Mouse (Mus musculus): Measurements from ENCODE around the gene Ak5.
A peak's percentile ranks its signal among the peaks of the same experiment; 100 is the strongest.
"Not testable (repeated sequence)": the region's sequence is repeated elsewhere in the genome, so short reads cannot be mapped to it uniquely, and the experiment has no call there.

Ak5 gene

DNA sequence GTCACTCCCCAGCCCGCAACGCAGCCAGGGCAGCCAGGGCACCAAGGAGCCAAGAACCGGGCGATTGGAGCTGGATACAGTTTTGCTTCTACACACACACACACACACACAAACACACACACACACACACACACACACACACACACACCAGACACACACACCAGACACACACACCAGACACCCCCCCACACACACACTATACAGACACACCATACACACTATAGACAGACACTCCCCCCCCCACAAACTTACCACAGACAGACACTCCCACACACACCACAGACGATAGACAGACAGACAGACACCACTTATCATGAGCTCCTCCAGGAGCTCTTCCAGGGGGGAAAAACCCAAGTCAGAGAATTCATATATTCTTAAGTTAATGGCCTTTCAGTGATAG lies at the start of gene Ak5:
Gene Ak5 (minus strand): TSS at position 122 of the 400 bp plus-strand sequence.
- DNase-seq (ENCODE audit: inconsistent ontology term), result peak; percentile 26

DNA sequence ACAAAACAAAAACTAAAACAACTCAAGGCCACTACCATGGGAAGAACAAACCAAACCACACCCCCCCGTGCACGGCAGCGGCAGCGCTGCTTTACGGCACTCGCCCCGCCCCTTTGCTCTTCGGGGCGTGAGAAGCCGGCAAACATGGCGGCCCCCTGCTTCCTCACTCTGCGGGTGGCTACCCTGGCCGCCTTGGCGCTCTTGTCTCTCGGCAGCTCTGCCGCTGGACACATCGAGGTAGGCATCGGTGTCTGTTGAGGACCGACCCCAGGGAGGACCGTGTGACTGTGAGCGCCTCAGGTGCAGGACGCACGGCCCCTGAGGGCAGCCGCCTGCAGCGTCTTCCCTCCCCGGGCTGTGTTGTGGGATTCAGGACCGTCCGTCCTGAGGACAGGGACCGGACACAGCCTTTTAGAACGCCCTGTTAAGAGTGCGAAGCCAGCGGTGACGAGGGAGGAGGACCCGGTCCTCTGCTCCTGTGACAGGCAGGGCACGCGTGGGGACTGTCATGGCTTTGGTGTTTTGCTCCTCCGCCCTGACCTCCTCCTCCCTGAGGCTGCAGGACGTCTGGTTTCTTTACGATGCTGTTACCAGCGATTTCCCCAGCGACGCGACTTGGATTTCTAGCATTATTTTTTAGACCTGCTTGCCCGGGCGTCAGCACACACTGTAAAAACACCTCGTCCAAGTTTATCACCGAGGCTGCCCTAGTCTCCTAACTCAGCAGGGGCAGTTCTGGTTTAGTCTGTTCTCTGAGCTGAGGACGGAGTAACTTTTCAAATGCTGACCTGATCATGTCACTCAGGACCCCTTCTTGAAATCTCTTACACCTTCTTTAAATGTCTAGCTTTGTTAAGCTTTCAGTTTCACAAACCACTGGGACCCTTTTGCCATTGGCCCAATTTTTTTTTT lies 46.1 kb upstream of the Ak5 start, which contains the start of gene Pigk:
Gene Pigk (plus strand): TSS at position 110 of the 912 bp plus-strand sequence.
- peak; percentile 92 for DNase-seq (ENCODE audit: inconsistent ontology term)

DNA sequence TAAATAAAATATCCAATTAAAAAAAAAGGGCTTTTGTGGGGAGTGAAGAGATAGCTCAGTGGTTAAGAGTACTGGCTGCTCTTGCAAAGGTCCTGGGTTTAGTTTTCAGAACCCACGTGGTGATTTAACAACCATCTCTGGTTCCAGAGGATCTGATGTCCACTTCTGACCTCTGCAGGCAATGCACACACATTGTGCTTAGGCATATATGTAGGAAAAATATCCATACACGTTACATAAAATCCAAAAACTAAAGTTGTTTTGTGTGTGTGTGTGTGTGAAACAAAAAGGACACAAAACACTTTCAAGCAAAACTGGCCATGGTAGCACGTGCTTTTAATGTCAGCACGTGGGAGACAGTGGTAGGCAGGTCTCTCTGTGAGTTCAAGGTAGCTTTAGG lies 44.8 kb upstream of the Ak5 start:
- DNase-seq (ENCODE audit: inconsistent ontology term), result no peak

DNA sequence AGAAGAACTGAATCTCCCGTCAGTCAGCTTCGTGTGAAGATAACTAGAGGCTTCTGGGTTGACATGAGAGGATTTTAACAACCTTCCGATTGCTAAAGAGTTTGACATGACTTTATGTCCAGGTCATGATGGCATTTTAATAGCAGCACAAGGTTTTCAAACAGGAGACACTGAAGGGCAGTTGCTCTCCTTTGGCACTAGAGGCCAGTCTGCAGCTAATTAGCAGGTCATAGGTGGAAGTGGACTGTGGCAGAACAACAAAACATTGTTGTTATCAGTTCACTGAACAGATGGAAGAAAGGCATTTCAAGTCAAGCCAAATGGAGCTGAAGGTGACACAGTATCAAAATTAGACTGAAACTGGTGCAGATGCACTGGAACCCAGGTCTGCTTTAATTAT lies 41.8 kb upstream of the Ak5 start:
- DNase-seq (ENCODE audit: inconsistent ontology term), result no peak

DNA sequence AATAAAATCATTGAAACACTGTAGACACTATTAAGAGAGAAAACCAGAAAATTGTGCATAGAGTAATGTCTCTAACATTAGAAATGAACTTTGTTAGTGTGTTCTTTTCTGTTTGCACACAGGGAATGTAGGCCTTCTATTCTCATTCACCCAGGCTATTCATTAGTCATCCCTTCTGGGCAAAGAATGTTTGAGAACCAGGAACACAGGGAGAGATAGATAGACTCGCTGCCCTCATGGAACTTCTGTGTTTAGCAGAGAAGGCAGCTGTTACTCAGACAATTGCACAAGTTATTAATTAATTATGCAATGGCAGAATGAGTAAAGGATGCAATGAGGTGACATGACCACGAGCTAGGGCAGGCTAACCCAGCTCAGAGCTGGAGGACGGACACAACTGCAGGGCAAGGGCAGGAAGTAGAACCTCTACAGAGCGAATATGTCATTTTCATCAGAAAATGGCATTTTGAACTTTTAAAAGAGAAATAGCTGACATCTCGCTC lies 39.2 kb upstream of the Ak5 start:
- peak; percentile 93 for DNase-seq (ENCODE audit: inconsistent ontology term)

DNA sequence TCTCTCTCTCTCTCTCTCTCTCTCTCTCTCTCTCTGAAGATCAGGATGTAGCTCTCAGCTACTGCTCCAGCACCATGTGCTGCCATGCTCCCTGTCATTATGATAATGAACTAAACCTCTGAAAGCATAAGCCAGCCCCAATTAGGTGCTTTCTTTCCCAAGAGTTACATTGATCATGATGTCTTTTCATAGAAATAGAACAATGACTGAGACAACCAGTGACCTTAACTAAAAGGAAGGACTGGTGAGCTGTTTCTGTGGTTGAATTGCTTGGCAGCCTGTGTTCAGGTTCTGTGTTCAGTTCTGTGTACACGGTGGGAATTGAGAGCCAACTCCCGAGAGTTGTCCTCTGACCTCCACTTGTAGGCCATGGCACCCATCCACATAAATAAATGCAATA lies 38.7 kb upstream of the Ak5 start:
- peak; percentile 91 for DNase-seq (ENCODE audit: inconsistent ontology term)

DNA sequence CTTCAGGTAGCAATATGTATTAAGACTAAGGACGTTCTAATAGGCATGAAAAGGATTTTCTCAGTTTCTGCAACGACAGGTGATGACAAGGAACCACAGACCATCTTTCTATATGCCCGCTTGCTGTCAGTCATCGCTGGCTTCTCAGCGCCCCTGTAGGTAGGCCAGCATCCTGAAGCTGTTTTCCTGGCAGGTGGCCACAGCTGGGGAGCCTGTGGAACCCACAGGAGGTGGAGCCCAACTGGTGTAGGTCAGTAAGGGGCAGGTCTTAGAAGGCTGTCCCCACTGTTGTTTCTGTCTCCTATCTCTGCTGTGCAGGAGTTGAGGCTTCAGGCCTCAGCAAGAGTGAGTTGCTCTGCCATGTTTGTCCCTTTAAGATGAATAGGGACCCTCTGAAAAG lies 37.7 kb upstream of the Ak5 start:
- no peak for DNase-seq (ENCODE audit: inconsistent ontology term)

DNA sequence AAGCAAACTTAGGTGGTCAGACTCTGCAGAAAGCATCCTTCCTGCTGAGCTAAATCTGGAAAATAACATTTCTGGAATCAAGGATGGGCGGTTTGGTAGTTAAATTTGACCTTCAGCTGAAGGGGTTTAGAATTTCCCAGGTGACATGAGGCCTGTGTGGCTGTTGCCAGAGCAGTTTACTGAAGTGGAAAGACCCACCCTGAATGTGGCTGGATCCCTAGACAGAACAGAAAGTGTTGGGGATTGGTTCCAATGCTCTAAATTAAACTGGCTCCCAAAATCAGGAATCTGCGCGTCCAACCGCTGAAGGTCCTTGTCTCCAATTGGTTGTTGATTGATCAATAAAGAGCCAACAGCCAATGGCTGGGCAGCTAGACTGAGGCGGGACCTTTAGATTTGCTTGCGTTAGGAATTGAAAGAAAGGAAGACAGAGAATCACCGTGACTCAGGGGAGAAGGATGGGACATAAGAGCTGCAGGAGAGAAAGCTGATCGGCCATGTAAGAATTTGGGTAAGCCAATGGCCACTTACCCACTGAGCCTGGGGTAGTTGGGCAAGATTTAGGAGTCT lies 34.2 kb upstream of the Ak5 start:
- peak; percentile 61 for DNase-seq (ENCODE audit: inconsistent ontology term)

DNA sequence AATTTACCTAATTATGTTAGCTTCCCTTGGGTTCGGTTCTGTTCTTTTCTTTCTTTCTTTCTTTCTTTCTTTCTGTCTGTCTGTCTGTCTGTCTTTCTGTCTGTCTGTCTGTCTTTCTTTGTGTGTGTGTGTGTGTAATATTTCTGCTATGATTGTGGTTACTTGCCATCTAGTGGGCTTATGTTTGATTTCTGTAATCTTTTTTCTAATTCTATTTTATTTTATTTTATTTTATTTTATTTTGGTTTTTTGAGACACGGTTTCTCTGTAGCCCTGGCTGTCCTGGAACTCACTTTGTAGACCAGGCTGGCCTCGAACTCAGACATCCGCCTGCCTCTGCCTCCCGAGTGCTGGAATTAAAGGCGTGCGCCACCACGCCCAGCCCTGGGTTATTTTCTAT lies 33.4 kb upstream of the Ak5 start:
- not testable (repeated sequence) for DNase-seq (ENCODE audit: inconsistent ontology term)

DNA sequence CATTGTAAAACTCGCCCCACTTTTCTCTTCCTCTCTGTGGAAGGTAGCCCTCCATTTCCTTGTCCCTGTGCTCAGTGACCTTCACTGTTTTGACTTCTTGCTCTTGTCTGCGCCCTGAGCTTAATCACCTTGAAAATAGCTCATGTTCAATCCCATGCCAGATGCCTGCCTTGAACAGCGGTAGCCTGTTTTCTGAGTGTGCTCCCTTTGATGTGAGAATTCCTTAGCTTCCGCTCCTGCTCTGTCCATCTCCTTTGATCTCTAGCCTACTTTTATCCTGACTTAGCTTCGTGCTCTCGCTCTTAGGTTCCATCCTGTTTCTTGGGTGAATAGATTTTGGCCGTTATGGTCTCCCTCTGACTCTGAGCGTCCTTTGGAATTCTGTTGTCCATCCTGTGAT lies 31.1 kb upstream of the Ak5 start:
- no peak for DNase-seq (ENCODE audit: inconsistent ontology term)

DNA sequence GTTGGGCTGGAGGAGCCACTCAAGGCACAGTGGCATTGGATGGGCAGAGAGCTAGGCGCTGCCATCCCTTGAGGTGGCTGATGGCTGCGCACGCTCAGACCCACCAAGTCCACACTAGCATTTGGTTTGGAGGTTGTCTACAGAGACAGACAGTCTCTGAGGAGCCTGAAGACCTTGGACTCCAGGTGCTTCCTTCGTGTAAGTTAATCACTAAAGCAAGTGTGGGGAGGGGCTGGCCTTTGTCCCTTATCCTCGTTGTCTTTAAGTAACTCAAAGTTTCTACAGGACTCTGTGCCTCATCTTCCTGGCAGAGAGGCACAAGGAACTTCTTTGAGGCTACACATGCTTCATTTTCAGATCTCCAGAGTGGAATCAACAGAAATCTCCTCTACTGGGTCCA lies 29.9 kb upstream of the Ak5 start:
- no peak for DNase-seq (ENCODE audit: inconsistent ontology term)

DNA sequence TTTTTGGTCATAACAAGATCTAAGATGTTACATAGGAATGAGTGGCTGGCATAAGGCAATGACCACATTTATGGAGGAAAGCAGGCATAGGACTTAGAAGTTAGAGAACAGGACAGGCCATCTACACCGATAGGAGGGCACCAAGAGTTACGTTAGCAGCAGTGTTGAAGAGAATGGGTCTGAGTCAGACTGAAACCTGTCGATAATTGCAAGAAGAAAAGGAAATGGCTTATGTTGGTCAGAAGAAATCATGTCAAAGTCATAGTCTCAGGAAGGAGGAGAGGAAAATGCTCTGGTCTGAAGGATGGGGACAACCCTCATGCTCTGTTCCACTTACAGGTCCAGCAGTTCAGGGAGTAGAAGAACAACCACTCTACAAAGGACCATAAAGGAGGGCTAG lies 26.8 kb upstream of the Ak5 start:
- DNase-seq (ENCODE audit: inconsistent ontology term), result no peak

DNA sequence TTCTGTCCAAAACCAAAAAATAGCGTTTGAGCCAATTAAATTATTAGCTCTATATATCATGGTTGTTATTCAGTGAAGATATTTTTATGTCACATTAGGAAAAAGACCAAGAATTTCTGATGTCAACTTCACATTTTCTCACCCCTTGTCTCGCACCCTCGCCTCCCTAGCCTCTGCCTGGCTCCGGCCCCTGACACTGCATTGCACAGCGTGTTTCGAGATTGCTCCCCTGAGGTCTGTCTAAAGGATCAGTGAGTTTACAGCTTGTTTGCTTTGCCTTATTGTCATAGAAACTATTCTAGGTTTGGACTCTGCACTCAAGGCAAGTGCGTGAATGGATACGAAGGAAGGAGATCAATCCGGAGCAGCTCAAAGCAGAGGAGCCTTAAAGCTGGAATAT lies 20.9 kb upstream of the Ak5 start:
- DNase-seq (ENCODE audit: inconsistent ontology term), result no peak

DNA sequence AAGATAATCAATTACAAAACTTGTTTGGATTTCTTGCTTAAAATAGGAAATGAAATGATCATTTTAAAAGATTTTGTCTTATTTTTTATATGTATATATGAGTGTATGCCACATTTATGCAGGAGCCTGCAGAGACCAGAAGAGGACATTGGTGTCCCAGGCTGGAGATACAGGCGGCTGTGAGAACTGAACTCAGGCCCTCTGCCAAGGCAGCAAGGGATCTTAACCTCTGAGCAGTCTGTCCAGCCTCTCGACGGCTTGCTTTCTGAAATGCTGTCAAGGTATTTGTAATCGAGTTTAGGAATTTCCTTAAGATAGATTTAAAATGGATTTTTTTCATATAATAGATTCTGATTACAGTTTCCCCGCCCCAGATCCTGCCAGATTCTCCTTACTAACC lies 20.4 kb upstream of the Ak5 start:
- no peak for DNase-seq (ENCODE audit: inconsistent ontology term)

DNA sequence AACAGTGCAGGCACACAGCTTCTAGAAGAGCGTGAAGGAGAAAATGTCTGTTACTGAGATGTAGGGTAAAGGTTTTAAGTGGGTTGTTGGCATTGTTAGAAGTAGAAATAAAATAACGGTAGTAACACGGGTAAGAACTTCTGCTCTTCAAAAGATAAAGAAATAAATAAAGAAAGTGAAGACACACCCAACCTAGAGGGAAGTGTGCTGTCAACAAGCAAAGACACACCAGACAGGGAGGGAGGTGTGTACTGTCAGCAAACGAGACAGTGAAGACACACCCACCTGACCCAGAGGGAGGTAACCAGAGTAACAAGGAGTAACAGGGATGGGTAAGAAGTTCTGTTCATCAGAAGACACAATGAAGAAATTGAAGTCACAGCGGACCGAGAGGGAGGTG lies 6.5 kb upstream of the Ak5 start:
- DNase-seq (ENCODE audit: inconsistent ontology term), result no peak

DNA sequence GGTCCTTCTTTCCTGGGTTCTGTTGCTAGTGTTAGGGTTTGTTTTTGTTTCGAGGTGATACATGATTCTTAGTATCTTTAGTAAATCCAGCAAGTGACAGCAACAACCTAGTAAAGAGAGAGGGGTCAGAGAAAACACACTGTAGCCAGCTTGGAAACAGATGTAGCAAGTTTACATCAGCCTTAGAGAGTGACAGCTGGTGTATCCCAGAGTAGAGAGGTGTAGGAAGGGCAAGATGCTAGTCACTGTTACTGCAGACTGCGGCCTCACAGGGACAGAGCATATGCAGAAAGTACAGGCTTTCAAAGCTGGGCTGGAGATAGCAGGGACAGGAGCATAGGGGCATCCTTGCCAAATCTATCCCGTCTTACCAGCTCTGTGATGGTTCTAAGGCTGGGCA lies 1.6 kb upstream of the Ak5 start:
- DNase-seq (ENCODE audit: inconsistent ontology term), result no peak

DNA sequence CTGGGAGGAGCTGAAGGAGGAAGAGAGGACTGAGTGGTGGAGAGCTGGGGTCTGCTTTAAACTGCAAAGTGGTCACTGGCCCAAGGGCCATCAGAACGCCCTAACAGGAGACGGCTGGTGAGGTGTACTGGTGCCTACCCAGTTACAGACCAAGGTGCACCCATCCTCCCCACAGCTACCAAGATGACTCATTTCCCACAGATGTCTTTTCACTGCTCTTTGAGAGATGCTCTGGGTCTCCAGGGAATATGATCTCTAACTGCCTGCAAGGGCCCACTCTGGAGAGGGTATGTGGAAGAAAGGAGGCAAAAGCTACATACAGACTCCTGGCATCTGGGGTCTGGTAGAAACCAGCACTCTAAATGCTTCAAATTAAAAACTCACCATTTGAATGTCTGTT lies 633 bp upstream of the Ak5 start:
- peak; percentile 15 for DNase-seq (ENCODE audit: inconsistent ontology term)

DNA sequence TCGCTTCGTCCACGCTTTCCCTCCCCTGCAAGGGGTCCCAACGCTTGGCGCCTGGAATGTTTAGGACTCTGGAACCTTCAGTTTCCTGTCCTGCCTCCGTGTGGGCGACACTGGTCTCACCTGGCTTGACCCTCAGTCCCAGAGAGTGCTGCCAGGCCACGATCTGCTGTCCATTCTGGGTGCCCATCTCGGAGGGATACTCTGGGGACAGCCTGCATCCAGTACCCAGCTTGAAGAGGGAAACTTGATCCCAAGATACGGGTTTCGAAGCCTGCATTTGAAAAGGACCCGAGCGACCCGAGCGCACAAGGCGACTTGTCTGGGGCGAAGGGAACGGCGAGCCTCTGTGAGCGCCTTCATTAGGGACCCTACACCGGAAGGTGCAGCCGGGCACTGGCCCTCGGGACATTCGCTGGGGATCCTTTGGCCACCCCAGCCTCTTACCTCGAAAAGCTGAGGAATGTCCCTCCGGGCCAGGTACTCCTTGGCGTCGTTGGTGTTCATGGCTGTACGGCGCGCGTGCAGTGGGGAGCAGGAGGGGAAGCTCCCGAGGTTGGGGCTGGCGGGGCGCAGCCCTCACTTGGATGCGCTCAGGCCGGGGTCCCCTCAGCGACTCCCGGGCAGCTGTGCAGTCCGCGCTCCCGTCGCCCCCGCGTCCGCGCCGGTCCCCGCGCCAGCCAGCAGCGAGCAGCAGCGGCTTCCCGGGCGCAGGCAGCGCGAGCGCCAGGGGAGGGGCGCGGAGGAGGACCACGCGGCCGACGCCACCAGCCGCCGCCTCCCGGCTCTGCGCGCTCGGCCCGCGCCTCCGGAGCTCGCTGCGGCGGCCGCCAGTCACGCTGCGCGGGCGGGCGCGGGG lies 576 bp downstream of the Ak5 start:
- peak; percentile 76 for DNase-seq (ENCODE audit: inconsistent ontology term)

DNA sequence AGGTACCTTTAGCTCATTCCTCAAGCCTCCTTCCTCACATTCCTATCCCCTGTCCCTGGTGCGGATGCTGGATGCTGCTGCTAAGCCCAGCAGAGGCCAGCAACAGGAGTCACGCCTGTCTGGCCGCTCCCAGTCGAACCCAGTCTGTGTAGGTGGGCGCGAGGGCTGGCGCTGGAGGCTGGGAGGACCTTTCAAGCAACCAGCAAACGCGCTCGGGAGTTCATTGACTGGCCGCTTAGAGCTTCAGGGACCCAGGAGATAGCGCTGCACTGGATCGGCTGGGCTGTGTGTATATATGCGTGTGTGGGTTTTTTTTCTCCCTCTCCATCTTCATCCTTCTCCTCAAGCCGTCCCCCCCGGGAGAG lies 1.2 kb downstream of the Ak5 start:
- no peak for DNase-seq (ENCODE audit: inconsistent ontology term)

DNA sequence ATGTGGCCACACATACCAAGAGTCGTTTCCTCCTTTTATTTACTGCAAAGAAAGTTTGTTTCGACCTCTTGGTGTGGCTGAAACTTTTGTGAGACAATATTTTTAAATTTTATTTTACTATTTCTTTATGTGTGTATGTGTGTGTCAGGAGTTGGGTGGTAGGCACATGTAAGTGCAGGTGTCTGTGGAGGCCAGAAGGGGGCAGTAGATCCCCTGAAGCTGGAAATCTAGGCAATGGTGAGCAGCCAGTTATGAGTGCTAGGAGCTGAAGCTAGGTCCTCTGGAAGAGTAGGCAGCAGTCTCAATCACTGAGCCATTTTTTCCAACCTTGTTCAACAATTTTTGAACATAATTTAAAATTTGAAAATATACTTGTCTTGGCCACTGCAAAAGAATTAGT lies 9.6 kb downstream of the Ak5 start:
- DNase-seq (ENCODE audit: inconsistent ontology term), result no peak

DNA sequence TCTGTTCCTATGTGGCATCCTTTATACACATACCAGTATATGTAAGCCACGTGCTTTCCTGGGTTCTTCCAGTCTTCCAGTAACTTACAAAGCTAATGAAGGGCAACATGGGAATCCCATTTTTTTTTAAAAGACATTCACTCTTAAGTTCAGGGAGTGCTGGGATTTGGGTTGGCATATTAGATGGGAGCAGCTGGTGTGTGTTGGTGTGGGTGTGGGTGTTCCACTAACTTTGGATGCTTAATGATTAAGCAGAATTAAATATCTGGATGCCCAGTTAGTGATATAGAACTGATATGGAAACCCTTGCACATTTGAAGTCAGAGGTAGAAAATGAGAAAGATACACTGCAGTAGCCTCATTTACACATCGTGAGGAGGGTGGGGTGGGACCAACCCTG lies 16.2 kb downstream of the Ak5 start:
- no peak for DNase-seq (ENCODE audit: inconsistent ontology term)

DNA sequence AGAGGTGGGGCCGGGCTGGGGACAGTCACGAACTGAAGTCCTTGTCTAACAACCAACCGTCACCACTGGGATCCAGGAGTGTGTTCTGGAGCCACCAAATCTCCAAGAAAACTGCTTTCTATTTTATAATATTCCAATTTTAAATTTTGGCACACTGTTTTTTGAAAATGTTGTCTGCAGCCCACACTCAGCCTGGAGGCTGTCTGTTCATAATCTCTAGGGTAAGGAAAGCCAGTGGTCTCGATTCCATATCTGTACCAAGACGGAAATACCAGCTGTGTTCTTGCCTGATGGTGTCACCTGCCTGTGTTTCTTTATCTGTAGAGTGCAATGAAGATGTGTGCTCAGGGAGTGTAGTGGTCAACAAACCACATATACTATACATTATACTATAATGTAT lies 23.6 kb downstream of the Ak5 start:
- DNase-seq (ENCODE audit: inconsistent ontology term), result no peak

Data from Muller cell, postnatal 12 days (primary cell).